Mouse (Mus musculus) thymus, adult 18-20 months (tissue): ENCODE results near the gene Syce3.

Source experiments
- DNase-seq, 2 experiments: peaks; one replicate each; pipeline ENCODE4 v3.0.0; 2022; ENCODE audit warnings: mixed read lengths in 2 of 2

The Syce3 gene

GRCm38 (mm10) chr15:89415282-89415681 is 5.0 kb upstream of the Syce3 start:
- no peak for DNase-seq

- DNase-seq, result no peak
These were observed 3.6 kb downstream of the Syce3 start for GRCm38 (mm10) chr15:89406691-89407090.

GRCm38 (mm10) chr15:89404831-89405623 is 5.3 kb downstream of the Syce3 start:
- no peak for DNase-seq

- DNase-seq, result no peak
These were observed 7.8 kb downstream of the Syce3 start for GRCm38 (mm10) chr15:89402471-89402870.

DNA sequence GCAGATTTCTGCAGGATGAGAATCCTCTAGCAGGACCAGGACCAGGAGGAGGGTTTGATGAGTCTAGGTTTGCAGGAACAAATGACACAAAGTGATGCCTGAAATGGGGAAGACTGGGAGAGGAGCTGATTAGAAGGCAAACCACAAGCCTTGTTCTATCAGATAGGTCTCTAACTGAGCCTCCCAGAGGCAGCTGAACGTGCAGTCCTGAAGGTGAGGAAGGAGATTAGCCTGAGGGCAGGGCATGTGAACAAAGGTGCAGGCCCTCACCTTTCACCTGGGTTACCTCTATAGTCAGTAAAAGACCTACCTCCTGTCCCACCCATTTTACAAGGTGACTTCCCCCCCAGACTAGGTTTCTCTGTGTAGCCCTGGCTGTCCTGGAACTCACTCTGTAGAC is 10.6 kb downstream of the Syce3 start:
- DNase-seq, result no peak

DNA sequence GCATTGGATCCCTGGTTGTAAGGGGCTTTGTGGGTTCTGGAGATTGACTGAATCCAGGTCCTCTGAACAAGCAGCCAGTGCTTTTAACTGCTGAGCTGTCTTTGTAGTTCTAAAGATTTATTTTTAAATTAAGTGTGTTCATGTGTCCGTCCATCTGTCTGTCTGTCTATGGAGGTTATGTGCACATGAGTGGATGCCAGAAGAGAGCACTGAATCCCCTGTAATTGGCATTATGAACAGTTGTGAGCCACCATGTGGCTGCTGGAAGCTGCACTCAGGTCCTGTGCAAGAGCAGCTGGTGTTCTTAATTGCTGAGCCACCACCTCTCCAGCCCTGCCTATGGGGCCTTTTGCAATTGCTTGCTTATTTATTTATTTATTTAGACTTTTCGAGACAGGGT is 12.2 kb downstream of the Syce3 start:
- no peak for DNase-seq

- DNase-seq, result no peak
These were observed 13.4 kb downstream of the Syce3 start for GRCm38 (mm10) chr15:89396883-89397282.

DNA sequence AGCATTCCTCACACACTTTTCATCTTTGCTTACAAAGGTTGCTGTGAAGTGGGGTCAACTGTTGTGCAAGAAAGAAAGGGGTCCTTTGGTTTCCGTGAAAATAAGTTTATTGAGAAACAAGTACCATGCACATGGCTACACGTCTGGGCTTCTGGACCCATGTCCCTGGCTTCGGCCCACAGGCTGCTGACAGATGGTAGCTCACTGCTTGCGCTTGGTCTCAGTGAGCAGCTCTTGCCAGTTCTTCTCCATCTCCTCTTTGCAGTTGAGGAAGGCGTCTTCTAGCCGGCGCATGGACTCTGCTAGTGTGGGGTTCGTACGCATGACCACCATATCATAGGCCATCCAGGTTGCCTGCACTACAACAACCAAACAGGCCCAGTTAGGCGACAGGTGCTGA is 20.2 kb downstream of the Syce3 start:
- DNase-seq, result no peak

- peak in 1 of 2 experiments; percentile 52 for DNase-seq
These were observed 23.2 kb downstream of the Syce3 start for GRCm38 (mm10) chr15:89387127-89387526.

- no peak for DNase-seq
These were observed 25.7 kb downstream of the Syce3 start, which contains the start of gene Klhdc7b for GRCm38 (mm10) chr15:89384617-89385016. Gene Klhdc7b, plus strand, starts transcription at chr15:89384917.

- no peak for DNase-seq
These were observed 30.9 kb downstream of the Syce3 start for GRCm38 (mm10) chr15:89379429-89379828.

GRCm38 (mm10) chr15:89378831-89379401 is 31.4 kb downstream of the Syce3 start, which contains the start of gene Odf3b:
Gene Odf3b, minus strand, starts transcription at chr15:89379282.
- DNase-seq, result no peak

DNA sequence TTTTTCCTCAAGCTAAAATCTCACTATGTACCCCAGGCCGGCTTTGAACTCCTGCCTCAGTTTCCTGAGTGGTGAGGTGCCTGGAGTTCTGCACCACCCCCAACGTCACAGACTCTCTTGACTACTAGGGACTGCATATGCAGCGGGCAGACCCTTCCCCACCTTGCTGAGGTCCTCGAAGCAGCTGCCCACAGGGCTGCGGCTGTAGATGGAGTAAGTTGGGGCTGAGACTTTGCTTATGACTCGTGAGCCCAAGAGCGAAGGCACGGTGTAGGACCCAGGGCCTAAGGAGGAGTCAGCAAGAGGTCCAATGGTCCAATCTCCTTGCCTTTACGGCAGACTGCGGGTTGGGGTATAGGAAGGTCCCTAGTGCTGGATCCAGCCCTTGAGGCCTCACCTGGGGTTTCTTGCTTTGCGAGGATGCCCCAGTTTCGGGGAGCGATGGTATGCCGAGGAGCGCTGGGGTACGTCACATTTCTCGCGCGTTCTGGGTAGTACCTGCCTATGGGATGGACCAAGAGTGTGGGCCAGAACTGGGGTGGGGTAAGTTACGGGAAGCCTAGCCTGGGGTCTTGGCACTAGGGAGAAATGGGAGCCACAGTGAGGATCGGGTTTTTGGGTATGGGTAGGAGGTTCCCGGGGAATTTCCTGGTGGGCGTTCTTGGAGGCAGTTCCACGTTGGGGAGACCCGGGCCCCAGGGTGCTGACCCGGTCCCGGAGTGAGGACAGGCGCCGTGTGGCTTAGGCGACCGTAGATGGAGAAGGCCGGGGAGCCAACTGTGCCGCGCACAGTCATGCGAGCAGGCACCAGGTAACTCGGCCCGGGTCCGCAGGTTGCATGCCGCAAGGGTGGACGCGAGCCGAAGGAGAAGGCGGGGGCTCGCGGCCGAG is 32.1 kb downstream of the Syce3 start:
- DNase-seq, result no peak

DNA sequence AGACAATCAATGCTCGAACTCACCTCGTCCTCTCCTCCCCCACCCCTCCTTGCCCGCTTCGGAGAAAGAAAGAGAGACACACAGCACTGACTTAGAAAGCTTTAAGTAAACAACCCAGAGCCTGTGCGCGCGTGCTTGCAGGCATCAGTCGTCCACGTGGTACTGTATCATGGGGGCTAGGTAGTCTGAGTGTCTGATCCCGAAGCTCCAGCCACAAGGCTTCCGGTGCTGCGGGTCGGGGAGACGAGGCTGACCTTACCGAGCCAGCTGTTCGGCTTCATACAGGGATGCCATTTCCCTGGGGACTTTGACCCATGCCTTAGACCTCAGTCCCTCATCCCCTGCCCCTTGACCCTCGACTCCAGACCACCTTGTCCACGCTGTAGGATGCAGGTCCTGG is 32.9 kb downstream of the Syce3 start:
- DNase-seq, result no peak

GRCm38 (mm10) chr15:89376957-89377356 is 33.3 kb downstream of the Syce3 start, which contains the start of gene Tymp:
Gene Tymp, minus strand, starts transcription at chr15:89377039.
- no peak for DNase-seq

DNA sequence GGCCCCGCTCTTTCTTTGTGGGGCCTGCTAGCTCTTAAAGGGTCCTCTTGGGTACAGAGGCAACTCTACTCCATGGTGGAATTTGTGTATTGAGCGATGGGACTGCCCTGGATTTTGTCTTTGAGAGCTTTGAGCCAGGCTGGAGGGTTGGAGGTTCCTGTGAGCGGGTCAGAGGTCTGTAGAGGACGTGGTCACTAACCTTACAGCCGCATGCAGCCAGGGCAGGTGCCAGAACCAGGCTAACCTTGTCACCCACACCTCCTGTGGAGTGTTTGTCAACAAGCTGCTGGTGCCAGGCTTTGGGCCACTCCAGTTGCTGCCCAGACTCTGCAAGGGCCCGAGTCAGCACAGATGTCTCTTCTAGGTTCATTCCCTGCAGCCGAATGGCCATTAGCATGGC is 34.3 kb downstream of the Syce3 start:
- DNase-seq, result no peak

- no peak for DNase-seq
These were observed 35.3 kb downstream of the Syce3 start for GRCm38 (mm10) chr15:89374801-89375534.

- DNase-seq, result no peak
These were observed 36.0 kb downstream of the Syce3 start for GRCm38 (mm10) chr15:89374340-89374739.

GRCm38 (mm10) chr15:89373762-89374248 is 36.5 kb downstream of the Syce3 start, which contains the start of gene Sco2:
Gene Sco2, minus strand, starts transcription at chr15:89373846.
- DNase-seq, result peak; percentile 75 to 80

GRCm38 (mm10) chr15:89373027-89373761 is 37.1 kb downstream of the Syce3 start:
- DNase-seq, result peak; percentile 70 to 78

- no peak for DNase-seq
These were observed 37.8 kb downstream of the Syce3 start for GRCm38 (mm10) chr15:89372536-89372935.

DNA sequence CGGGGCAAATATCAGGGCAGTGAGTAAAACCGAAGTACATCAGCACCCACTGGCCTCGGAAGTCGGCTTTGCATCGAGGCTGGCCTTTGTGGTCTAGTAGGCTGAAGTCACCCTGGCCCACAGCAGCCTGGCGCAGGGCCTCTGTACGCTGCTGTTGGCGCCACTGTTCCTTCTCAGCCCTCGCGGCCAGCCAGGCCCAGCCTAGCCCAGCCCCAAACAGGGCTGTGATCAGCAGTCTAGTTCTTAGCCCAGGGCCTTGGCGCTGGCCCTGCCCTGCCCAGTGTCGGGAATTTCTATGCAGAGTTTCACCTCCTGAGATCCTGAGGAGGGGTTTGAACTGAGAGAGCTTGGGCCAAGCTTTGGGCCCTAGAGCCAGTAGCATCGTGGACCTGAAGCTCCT is 38.2 kb downstream of the Syce3 start:
- no peak for DNase-seq
